Mouse (Mus musculus): ENCODE measurements around the gene Rps23.

- TF ChIP-seq POLR2A (IDR thresholded peaks at IDR 0.05; ENCODE audit: extremely low read depth, insufficient read depth, low read length) (peak; percentile 88), CTCF (IDR thresholded peaks at IDR 0.05; ENCODE audit: low read depth, low read length) (no peak)
Observed at GRCm38 (mm10) chr13:90922751-90923612, at the start of gene Rps23.
